Mouse (Mus musculus): ENCODE data around the gene Nptn.
"Not testable (repeated sequence)": the region's sequence is repeated elsewhere in the genome, so short reads cannot be mapped to it uniquely, and the experiment has no call there.

Gene Nptn

GRCm38 (mm10) chr9:58560211-58560610 lies 21.8 kb upstream of the Nptn start:
- DNase-seq (ENCODE audit: low spot score in 2 of 2), result no peak

- not testable (repeated sequence) for DNase-seq (ENCODE audit: low spot score in 2 of 2)
Measured at GRCm38 (mm10) chr9:58565945-58566344, 16.1 kb upstream of the Nptn start.

- no peak for DNase-seq (ENCODE audit: low spot score in 2 of 2)
Measured at GRCm38 (mm10) chr9:58567682-58568081, 14.4 kb upstream of the Nptn start.

- DNase-seq (ENCODE audit: low spot score in 2 of 2), result no peak
Measured at GRCm38 (mm10) chr9:58571001-58571400, 11.0 kb upstream of the Nptn start.

DNA sequence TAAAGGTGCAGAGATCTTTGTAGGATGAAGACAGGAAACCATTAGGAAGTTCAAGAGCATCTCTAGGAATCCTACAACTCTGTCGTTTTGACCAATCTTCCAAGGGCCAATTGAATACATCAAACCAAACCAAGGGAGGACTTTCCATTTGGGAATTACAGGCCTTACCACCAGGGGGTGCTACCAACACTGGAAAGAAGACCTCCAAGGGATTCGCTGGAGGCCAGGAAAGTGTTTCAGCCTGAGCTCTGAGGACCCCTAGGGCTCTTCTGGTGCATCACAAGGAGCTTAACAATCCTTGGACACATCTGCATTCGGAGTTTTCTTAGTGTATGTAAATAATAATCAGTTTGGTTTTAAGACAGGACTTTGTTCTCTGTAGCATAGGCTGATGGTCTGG lies 3.4 kb upstream of the Nptn start:
- peak; percentile 75 to 79 for DNase-seq (ENCODE audit: low spot score in 2 of 2)

- not testable (repeated sequence) for DNase-seq (ENCODE audit: low spot score in 2 of 2)
Measured at GRCm38 (mm10) chr9:58580453-58581195, 1.4 kb upstream of the Nptn start.

- no peak for DNase-seq (ENCODE audit: low spot score in 2 of 2)
Measured at GRCm38 (mm10) chr9:58581283-58581930, 633 bp upstream of the Nptn start.

DNA sequence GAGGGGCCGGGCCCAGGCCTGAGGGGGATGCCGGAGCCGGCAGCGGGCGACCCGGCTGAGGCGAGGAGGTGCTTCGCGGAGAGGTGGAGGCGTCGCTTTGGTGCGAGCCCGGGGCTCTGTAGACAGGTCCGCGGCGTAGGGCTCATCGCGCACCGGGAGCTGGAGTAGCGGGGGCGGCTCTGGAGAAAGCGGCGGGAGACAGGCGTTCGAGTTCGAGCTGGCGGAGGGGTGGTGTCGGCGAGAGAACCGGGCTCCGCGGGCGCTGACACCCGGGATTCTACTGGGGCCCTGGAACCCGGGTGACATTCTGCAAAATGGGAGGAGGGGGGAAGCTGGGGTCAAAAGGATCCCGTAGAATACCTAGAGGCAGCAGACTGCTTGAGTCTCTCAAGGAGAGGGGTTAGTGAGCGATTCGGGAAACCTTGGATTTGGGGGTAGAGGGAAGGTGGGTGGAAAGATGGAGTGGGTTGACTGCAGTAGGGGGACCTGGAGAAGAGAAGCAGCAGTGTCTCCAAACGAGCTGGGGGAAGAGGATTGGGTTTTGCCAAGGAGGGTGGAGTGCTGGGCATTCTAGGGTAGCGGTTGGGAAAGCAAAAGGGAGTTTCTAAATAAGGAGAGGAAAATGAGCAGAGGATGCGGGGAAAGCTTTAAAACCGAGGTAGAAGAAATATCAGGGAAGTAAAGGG lies 684 bp downstream of the Nptn start:
- DNase-seq (ENCODE audit: low spot score in 2 of 2), result peak; percentile 31 to 38

DNA sequence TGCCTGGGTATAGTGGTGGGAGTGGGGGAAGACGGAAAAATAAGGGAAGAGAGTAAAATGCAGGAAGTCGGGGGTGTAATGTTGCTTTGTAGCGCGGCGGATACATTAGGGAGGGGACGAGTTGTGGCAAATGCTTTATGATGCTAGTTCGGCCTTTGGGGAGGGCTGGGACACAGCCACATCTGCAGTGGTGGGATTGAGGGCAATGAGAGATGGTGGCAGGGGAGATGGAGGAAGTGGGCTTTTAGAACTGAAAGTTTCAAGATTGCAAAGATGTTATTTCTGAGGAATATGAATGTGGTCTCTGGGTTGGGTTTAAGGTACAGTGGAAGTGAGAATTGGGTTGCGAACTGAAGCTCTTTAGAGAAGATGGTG lies 1.2 kb downstream of the Nptn start:
- DNase-seq (ENCODE audit: low spot score in 2 of 2), result no peak

DNA sequence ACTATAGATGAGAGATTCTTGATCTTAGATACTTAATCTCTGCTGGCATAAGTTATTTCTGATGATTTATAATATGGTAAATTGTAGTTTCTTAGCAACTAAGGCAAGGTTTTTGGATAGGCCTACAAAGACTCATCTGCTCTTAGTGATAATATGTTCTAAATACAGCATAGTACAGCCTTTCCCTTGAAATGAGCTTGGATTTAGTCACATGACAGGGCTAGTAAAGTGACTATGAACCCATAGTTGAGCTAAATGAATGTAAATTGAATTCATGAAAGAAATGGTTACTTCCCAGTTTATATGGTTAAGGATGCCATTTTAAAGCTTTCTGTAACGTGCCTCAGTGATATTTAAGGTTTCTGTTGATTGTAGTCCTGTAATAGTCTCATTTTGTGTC lies 2.3 kb downstream of the Nptn start:
- no peak for DNase-seq (ENCODE audit: low spot score in 2 of 2)

DNA sequence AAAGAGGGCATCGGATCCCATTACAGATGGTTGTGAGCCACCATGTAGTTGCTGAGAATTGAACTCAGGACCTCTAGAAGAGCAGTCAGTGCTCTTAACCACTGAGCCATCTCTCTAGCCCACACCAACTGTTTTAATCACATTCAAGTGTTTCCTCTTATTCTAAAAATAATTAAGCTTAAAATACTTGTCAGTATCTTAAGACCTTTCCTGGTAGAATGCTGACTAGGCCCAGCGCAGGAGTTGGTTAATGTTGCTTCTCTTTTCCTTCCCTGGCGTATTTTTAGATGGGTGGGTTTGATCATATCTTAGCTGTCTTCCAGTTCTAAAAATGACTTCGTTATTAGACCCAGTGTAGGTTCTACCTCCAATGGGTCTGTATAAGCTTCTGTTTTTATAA lies 6.6 kb downstream of the Nptn start:
- DNase-seq (ENCODE audit: low spot score in 2 of 2), result no peak

DNA sequence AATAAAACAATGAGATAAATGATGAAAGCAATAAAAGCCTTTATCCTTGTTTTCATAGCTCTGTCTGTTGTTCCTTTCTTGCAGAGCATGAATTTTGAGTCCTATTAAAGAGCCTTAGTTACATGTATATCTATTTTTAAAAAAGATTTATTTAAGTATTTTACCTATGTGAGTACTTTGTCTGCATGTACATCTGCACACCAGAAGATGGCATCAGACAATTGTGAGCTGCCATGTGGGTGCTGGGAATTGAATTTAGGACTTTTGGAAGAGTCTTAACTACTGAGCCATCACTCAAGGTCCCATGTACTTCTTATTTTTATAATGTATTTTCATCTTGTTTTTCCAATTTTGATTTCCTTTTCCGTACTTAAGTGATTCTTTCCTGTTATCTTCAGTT lies 13.3 kb downstream of the Nptn start:
- DNase-seq (ENCODE audit: low spot score in 2 of 2), result no peak

DNA sequence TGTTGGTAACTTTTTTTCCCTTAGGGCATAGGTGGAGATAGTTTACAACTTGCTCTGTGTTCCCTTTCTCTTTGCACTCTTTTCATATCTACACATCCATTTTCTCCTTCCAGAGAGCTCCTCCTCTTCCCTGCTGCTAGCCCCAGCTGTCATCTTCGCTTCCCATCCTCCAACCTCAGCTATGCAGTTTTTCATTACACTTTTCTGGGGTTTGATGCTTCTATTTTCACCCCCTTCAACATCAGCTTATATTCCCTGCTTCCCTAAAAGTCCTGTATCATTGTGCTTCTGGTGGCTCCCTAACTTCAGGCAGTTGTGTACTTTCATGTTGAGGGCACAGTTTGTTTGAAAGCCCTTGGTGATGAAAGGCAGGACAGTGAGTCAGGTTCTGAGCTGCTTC lies 31.8 kb downstream of the Nptn start:
- no peak for DNase-seq (ENCODE audit: low spot score in 2 of 2)

DNA sequence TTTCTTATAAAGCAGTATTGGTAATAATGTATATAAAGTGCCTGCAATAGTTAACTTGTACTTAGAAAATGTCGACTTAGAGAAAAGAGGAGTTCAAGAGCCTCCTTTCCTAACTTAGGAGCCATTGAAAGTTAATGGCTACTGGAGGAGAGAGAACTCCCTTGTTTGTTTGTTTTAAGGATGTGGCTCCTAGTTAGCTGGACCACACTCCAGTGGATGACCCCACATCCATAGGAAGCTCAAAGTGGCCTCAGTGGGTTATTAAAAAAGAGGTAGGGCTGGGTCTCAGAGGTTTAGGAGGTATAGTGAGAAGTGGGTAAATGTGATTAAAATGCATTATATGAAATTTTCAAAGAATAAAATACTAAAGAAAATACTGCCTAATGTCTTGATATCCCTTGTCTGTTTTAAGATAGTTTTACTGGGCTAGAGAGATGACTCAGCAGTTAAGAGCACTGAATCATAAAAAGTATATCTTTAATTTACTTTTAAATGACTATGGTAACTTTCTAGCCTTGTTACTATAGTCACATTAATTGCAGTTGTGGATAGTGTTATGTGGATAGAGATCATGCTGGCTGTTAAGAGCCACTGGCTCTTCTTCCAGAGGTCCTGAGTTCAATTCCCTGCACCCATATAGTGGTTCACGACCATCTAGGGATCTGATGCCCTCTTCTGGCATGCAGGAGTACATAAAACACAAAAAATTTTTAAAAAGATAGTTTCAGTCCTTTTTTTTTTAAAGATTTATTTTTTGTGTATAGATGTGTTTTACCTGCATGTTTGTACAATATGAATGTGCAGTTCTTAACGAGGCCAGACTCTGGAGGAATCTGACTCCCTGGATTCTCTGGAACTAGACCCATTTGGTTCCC lies 33.3 kb downstream of the Nptn start:
- no peak for DNase-seq (ENCODE audit: low spot score in 2 of 2)

DNA sequence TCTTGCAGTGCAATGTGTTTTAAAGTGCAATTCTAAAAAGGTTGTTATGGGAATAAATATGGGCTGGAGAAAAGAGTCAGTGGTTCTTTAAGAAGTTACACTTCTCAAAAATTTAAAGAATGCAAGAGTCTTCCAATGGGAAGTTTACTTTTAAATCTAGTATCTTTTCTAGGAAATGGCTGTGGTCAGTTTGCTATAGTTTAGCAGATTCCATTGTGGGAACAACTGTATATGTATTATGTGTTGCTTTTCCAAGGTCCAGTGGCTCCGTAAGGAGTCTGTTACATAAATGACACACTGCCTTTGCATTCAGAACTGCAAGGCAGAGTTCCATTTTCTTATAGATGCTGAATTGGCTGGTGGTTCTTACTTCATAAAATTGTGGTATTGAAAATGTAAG lies 41.0 kb downstream of the Nptn start:
- no peak for DNase-seq (ENCODE audit: low spot score in 2 of 2)

GRCm38 (mm10) chr9:58627197-58627596 lies 45.2 kb downstream of the Nptn start:
- no peak for DNase-seq (ENCODE audit: low spot score in 2 of 2)

- DNase-seq (ENCODE audit: low spot score in 2 of 2), result no peak
Measured at GRCm38 (mm10) chr9:58630441-58630840, 48.4 kb downstream of the Nptn start.

GRCm38 (mm10) chr9:58648406-58649264 lies 66.6 kb downstream of the Nptn start:
- DNase-seq (ENCODE audit: low spot score in 2 of 2), result no peak

GRCm38 (mm10) chr9:58649265-58649626 lies 67.2 kb downstream of the Nptn start:
- DNase-seq (ENCODE audit: low spot score in 2 of 2), result no peak

DNA sequence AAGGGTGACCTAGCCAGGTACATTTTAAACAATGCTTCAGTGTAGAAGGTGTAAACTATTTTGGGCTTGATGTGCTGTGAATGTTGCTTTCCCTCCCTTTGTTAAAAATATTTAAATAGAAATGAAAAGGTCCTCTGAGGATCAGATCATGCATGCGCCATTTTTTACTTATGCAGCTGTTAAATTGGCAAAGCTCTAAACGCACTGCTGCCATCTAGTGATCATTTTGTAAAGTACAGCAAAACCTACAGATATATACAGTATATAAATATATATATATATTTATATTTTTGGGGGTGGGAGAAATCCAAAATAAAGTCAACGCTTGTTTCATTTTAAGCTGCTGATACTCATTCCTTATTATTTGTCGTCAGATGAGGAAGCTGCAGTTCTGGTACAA lies 70.0 kb downstream of the Nptn start:
- DNase-seq (ENCODE audit: low spot score in 2 of 2), result no peak

DNA sequence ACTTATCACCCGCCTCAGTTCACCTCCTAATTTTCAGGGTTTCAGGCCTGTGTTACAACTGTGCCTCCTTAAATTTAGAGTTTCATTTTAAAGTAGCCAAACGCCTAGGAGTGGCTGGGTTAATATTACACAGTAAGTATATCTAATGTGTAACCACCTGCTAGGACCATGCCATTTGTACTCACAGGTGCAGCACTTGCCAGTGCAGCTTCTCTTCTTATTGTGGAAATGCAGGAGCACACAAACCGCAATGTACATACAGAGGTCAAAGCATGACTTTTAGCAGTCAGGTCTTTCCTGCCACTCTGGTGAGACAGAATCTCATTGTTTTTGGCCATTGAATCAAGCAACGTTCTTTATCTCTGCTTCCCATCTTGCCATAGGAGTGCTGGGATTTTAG lies 72.5 kb downstream of the Nptn start:
- no peak for DNase-seq (ENCODE audit: low spot score in 2 of 2)
